Mouse (Mus musculus) liver, adult (tissue): Measurements from ENCODE around the gene Pfpl.

Experiments
- GATA4 ChIP-seq: IDR thresholded peaks from 2 replicates; pipeline ENCODE4 v1.6.1; 2014; ENCODE audit warnings: mild to moderate bottlenecking, low read length; ENCODE audit not compliant: insufficient replicate concordance

Gene Pfpl

DNA sequence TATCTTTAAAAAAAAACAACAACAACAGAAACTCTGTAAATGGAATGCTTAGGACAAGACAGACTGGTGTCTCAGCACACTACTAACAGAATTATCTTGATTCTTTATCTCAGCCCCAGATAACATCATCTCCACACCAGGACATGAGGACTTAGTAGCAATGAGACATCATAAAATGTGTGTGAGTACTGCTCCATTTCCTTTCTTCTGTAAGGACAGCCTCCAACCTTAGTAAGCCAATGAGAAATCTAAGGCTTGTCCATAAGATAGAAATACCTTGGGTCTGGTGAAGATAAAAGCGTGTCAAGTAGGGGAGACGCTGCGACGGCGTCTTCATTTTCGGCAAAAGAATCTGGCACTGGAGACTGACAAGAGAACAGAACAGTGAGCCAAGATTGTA is at the start of gene Pfpl:
TSS of gene Pfpl (plus strand) at position 301 of the 400 bp plus-strand sequence.
- TF ChIP-seq GATA4: no peak

DNA sequence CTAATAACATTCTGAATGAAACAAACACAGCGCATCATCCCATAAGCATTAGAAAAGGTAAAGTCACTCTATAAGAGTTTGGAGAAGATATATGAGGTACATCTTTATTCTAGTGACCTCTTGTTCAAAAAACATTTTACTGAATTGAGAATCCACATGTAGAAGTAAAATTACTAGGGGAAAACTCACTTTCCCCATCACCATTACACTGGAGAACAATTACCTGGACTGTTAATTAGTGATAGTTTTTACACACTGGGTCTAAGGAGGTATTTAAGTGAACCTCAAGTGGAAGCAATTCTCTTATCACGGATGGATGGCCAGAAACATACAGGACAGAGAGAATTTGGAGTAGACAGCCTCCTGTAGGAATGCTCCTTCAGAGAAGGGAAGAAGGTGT is 40.7 kb upstream of the Pfpl start, which contains the start of gene Olfr1440:
TSS of gene Olfr1440 (plus strand) at position 301 of the 400 bp plus-strand sequence.
- TF ChIP-seq GATA4: no peak

DNA sequence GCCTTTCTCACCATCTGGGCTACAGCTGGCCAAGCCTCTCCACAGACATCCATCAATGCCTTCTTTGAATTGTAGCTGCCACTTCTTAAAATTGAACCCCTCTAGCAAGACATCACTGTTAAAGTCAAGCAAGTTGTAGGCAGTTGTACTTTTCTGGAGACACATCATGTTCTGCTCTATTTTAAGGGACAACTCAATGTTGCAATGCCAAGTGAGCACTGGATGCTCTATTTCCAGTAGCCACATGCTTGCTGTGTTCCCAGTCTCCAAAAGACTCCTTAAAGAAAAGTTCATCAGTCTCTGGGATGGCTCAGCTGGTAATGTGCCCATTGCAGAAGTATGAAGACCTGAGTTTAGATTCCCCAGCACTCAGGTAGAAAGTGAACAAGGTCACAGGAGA is 14.0 kb upstream of the Pfpl start:
- TF ChIP-seq GATA4: no peak

DNA sequence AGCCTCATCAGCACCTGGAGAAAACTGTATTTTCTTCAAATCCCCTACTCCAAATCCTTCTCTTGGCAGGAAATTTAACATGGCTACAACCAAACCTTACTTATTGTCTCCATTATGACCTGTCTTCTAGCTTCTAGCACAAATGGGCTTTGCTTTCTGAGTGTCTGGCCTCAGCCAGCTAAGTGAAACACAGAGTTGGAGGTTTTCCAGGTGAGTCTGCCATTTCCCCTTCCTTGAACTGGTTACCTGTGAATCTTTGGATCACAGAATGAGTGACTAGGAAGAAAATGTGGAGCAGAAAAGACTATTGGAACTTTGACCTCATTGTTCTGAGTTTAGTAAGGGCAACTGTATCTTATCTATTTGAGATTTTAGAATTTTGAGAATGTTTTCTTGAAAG is 10.3 kb upstream of the Pfpl start, which contains the start of gene Olfr1441:
TSS of gene Olfr1441 (plus strand) at position 73 of the 400 bp plus-strand sequence.
- no peak for TF ChIP-seq GATA4

DNA sequence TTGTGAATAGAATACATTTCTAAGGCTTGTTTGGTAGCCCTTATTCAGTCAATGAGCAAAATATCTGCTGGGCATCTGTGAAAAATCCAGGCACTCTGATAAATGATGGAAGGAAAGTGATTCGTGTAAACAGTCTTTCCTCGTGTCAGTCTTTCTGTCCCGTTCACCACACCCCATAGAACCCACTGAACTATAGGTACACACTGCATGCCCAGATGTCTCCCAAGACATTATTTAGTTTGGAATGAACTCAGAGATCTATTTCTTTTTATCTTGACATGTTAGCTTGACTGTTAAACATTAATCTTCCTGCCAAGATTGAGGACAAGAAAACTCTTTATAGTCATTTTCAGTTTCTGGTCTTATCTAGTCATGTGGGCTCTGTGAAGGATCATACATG is 9.4 kb upstream of the Pfpl start:
- TF ChIP-seq GATA4: no peak

DNA sequence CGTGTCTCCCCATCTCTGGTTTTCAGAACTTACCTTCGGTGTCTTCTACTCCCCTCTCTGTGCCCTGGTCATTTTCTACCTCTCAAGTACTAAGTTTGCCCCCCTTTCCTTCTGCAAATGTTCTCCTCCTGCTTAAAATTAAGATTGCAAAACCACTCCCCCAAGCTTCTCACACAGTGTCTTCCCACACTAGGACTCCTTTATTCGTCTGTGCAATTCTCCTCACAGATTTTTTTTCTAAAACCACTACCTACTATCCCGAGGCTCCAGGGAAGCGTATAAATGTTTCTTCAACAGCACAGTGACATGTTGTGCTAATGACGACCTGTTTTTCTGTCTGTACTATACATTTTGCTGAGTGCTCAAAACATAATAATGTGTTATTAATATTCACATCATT is 7.2 kb upstream of the Pfpl start:
- TF ChIP-seq GATA4: no peak

DNA sequence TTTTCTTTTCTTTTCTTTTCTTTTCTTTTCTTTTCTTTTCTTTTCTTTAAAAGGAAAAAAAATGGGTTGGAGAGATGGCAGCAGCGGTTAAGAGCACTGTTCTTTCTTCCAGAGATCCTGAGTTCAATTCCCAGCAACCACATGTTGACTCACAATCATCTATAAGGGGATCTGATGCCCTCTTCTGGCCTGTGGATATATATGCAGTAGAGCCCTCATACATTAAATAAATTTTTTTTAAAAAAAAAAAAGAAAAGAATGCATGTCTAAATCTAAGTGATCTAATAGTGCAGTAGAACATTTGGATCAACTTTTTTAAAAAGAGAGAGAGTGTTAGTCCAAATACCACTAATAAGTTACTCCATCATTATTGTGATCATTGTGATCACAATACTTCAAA is 6.0 kb upstream of the Pfpl start:
- no peak for TF ChIP-seq GATA4

DNA sequence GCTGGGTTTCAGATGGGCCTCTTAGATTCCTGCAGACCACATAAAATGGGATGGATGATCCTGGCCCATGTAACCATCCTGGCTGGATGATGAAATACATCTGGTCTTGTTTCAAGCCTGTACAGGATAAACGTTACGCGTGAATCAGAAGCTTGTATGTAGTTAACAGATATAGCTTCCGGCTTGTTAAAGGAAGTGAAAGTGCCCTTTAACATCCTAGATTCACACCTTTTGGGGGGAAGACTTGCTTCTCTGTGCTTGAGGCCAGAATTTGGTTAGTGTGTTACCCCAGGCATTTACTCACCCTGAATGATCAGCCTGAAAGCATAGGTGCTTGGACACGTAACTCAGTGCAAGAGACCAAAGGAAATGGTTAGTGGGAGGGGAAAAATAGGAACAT is 604 bp upstream of the Pfpl start:
- TF ChIP-seq GATA4: no peak

DNA sequence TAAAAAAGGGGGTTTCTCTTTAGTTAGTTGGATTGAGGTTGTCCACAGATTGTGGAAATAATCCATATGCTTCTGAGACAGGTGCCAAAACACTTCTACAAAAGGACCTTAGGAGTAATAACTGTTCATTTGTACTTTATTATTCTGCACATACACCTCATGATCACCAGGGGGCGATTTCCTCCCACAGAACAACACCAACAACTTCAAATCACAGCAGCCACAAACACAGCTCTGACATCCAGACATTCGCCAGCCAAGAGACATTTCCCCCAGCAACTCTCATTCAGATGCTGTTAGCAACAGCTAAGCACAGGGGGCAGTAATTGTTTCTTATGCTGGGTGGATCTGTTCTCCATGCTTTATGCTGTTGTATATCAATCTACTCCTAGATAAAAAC is 5.3 kb downstream of the Pfpl start:
- no peak for TF ChIP-seq GATA4

DNA sequence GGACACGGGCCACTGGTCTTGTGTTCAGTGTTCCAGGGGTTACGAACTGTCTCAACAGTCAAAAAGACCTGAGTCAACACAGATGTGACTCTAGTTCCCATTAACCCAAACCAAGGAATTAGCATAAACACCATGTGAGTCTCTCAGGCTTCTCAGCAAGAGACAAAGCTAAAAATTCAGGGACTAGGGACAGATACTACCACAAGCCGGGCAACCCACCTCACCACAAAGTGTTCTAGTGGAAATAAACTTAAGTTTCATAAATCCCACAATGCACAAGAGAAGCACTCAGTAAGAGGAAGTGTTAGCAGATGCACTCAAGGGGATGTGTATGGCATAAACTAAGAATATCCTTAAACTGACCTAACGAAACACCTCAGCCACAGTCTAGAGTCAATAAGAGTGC is 7.3 kb downstream of the Pfpl start:
- TF ChIP-seq GATA4: no peak

DNA sequence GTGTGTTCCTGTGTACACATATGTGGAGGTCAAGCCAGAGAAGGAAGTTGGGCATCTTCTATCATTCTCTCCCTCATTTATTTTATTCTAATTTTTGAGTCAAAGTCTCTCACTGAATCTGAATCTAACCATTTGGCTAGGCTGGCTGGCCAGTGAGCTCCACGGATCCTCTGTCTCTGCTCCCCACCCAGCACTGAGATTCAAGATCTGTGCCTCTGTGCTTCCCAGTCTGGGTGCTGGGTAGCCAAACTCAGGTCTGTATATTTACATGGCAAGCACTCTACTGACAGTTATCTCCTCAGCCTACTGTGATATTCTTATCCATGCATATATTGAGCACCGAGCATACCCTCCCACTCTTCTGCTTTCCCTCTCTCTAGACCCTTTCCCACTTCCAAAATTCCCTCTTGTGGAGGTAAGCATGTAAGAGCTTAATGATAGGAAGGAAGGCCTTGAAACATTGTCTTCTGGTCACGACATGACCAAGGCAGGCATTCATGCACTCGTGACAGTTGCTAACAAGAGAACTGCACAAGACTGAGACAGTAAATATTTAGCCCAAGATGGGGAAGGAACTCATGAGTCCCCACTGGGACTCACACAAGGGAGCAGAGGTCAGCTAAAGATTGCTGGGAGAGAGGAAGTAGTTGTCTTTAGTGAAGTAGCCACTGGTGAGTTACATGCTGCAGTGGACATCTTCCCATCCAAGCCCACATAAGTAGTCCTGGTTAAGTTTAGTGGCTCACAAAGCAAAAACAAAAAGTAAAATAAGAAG is 8.2 kb downstream of the Pfpl start:
- TF ChIP-seq GATA4: no peak

DNA sequence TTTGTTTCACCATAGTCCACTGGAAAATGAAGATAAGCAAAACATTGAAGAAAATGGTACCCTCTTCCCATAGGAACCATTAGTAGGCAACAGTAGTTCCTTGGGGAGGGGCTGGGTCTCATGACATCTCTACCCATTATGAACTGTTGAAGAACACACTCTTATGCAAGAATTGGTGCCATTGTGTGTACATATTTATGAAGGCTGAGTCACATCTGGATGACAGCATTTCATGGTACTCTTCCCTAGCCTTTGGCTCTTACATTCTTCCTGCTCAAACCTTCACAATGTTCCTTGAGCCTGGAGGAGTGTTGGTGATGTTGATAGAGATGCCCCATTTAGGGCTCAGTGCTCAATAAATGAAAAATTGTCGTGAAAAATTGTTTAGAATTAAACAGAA is 11.9 kb downstream of the Pfpl start:
- no peak for TF ChIP-seq GATA4

DNA sequence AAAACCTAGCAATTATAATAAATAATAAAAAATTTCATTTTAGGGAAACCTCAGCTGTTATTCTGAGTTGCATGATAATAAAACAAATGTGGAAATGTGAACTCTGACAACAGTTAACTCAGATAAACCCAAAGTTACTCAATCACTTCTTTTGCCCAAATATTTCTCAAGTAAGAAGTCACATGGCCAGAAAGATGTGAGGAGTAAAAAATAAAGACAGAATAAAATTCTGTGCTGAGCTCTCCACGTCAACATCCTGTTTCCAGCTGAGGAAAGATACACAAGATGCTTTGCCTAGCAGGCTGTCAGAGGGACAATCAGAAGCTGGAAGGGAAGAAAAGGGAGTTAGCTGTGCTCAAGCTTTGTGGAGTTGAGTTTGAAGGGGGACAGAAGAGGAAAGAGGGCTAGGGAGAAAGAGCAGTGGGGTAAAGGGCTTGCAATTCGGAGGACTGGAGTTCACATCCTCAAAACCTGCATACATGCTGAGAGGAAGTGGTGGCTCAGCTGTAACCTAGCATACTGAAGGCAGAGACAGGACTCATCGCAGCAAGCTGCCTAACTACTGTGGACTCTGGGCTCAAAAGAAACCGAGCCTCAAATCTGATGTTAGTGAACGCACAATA is 12.5 kb downstream of the Pfpl start:
- no peak for TF ChIP-seq GATA4

DNA sequence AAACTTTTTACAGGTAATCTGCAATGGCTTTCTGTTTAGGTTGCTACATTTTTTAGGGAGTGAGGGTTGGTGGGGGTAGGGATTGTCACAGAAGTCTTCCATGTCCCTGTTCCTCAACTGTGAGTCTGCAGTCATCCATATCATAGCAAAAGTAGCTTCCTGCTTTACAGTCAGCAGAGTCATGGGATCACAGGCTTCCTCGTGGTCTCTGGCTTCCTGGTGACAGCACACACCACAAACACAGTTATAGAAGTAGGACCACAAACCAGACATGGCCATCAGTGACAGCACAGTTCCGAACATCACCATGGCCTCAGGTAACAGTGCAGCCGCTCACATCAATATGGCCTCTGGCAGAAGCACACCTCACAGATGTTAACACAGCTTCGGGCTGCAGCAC is 14.9 kb downstream of the Pfpl start:
- TF ChIP-seq GATA4: no peak

DNA sequence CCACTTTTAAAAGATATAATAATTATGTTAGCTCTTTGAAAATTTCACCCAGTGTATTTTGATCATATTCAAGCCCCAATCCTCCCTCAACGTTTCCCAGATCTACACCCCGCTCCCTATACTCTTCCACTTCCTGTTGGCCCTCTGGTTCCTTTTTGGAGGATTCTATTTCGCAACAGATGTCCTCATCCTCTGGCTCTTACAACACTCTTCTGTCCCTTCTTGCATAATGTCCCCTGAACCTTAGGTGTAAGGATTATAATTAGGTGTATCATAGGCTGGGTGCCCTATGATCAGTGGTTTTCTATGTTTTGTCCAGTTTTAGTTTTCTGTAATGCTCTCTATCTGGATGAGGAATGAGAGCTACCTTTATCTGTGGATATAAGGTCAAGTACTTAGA is 17.3 kb downstream of the Pfpl start:
- no peak for TF ChIP-seq GATA4

DNA sequence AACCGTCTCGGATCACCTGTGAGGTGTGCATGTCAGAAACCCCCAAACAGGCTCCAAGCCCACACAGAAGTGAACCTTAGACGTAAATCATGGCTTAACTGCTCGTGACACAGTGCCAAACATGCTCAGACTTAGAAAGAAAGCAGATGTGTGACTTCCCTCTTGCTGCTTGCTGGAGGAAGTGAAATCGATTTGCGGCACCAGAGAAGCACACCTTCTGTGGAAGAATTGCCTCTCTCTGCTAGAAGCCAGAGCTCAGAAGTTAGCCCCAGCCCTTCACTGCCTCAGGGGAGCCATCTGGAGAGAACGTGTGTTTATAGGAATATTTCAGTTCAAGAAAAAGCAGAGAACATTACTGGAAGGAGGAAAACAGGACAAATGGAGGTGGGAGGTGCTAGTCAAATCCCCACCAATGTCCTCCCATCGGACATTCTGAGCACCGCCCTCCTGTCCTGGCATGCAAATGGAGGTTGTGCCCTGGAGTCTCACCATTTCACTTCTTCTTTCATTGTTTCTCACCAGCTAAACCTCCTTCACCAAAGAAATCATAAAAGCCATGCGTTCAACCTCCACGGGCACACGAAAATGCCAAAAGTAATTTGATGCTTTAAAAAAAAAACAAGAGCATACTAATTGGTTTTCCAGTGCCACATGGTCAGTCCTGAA is 29.8 kb downstream of the Pfpl start:
- TF ChIP-seq GATA4: no peak
